Mouse (Mus musculus) left cerebral cortex, adult 9 months (tissue): ENCODE measurements at regions not wholly inside any gene's neighbourhood (a gene's known extent, or its start where the extent isn't known, plus 50 kb on each side); places are given as distances from the start of the nearest gene placed in this dataset.

ENCODE experiments used
- DNase-seq, 2 experiments: peaks; one replicate each; pipeline ENCODE4 v3.0.0; 2022; ENCODE audit warnings: low spot score in 2 of 2

GRCm38 (mm10) chr1:5382372-5382771 is 574.7 kb downstream of the Gm37988 start:
- peak in 1 of 2 experiments; percentile 3 for DNase-seq
